Mouse (Mus musculus): ENCODE measurements around the gene Krtap29-1.

The Krtap29-1 gene

GRCm38 (mm10) chr11:99937751-99938264 is 41.0 kb downstream of the Krtap29-1 start:
- DNase-seq = no peak

- DNase-seq = no peak
Measured at GRCm38 (mm10) chr11:99935991-99936390, 42.9 kb downstream of the Krtap29-1 start, which contains the start of gene Krtap31-2. Gene Krtap31-2, plus strand, starts transcription at chr11:99936291.

All from right cerebral cortex, postnatal 25 days (tissue).